Mouse (Mus musculus): ENCODE data around the gene Maml3. TPM values are rescaled to one million over a fixed set of nuclear protein-coding genes. Genes with fewer than 3 reads are reported as not detected.
A peak's percentile ranks its signal among the peaks of the same experiment; 100 is the strongest.

Maml3 gene
- polyA plus RNA-seq, 1 experiment from 2014 or later, result 0.65 TPM

GRCm38 (mm10) chr3:52018103-52018439 is 86.8 kb downstream of the Maml3 start:
- peak overlapping the region; percentile 33 for H3K4me3 ChIP-seq (ENCODE audit: low read depth, low read length)
- WGBS (ENCODE audit: insufficient replicate concordance), result 68% methylated on average over 5 of the region's 5 CpGs
- H3K4me2 ChIP-seq (ENCODE audit: low read depth, low read length), result peak overlapping the region; percentile 54
- H3K9ac ChIP-seq (replicated peaks), result no peak overlapping the region
- H3K9me3 ChIP-seq (ENCODE audit: low read length), result no peaks in the 10 kb centered on the region
- H3K27me3 ChIP-seq (ENCODE audit: insufficient read depth, low read length), result no peaks in the 10 kb centered on the region
- no peaks in the 10 kb centered on the region; the same call in 1 of the 2 replicates for H3K4me1 ChIP-seq (ENCODE audit: insufficient read depth)
- TF ChIP-seq EP300 (IDR thresholded peaks at IDR 0.05; ENCODE audit: low read depth) (no peak), CTCF (IDR thresholded peaks at IDR 0.05; ENCODE audit: low read depth) (no peak)
- no peak for ATAC-seq
- 0 out of 2 replicates have a peak, but pooled peaks cover 2% of the 10 kb centered on the region for H3K36me3 ChIP-seq (replicated peaks; ENCODE audit: insufficient read depth, low read length)
- no peak overlapping the region for H3K27ac ChIP-seq (ENCODE audit: low read depth)
- DNase-seq, result no peak

- Histone ChIP-seq H3K9ac (replicated peaks) (no peak overlapping the region), H3K36me3 (replicated peaks; ENCODE audit: insufficient read depth, low read length) (0 out of 2 replicates have a peak, but pooled peaks cover 2% of the 10 kb centered on the region), H3K27ac (ENCODE audit: low read depth) (no peak overlapping the region), H3K4me2 (ENCODE audit: low read depth, low read length) (peak overlapping the region; percentile 54), H3K27me3 (ENCODE audit: insufficient read depth, low read length) (no peaks in the 10 kb centered on the region), H3K4me3 (ENCODE audit: low read depth, low read length) (peak overlapping the region; percentile 33), H3K9me3 (ENCODE audit: low read length) (no peaks in the 10 kb centered on the region), H3K4me1 (ENCODE audit: insufficient read depth) (no peaks in the 10 kb centered on the region; the same call in 1 of the 2 replicates)
- no peak for TF ChIP-seq CTCF (IDR thresholded peaks at IDR 0.05; ENCODE audit: low read depth)
- TF ChIP-seq EP300 (IDR thresholded peaks at IDR 0.05; ENCODE audit: low read depth), result no peak
- ATAC-seq (peak; percentile 68), DNase-seq (peak; percentile 39)
- WGBS (ENCODE audit: insufficient replicate concordance), result 59% methylated on average over 17 of the region's 17 CpGs
Observed at GRCm38 (mm10) chr3:52017439-52018102, 87.3 kb downstream of the Maml3 start.

GRCm38 (mm10) chr3:52016178-52016577 is 88.7 kb downstream of the Maml3 start:
- Histone ChIP-seq H3K4me2 (ENCODE audit: low read depth, low read length) (no peak overlapping the region), H3K27ac (ENCODE audit: low read depth) (no peak overlapping the region), H3K4me1 (ENCODE audit: insufficient read depth) (no peaks in the 10 kb centered on the region; the same call in 1 of the 2 replicates), H3K9ac (replicated peaks) (no peak overlapping the region), H3K9me3 (ENCODE audit: low read length) (no peaks in the 10 kb centered on the region), H3K36me3 (replicated peaks; ENCODE audit: insufficient read depth, low read length) (no peaks in the 10 kb centered on the region), H3K27me3 (ENCODE audit: insufficient read depth, low read length) (no peaks in the 10 kb centered on the region), H3K4me3 (ENCODE audit: low read depth, low read length) (no peak overlapping the region)
- TF ChIP-seq CTCF (IDR thresholded peaks at IDR 0.05; ENCODE audit: low read depth), result no peak
- TF ChIP-seq EP300 (IDR thresholded peaks at IDR 0.05; ENCODE audit: low read depth), result no peak
- WGBS (ENCODE audit: insufficient replicate concordance), result 90% methylated on average over 3 of the region's 3 CpGs
- ATAC-seq (no peak), DNase-seq (no peak)

GRCm38 (mm10) chr3:52015556-52015955 is 89.3 kb downstream of the Maml3 start:
- 89% methylated on average over 1 of the region's 1 CpGs for WGBS (ENCODE audit: insufficient replicate concordance)
- H3K4me1 ChIP-seq (ENCODE audit: insufficient read depth), result no peaks in the 10 kb centered on the region; the same call in 1 of the 2 replicates
- no peak overlapping the region for H3K9ac ChIP-seq (replicated peaks)
- no peaks in the 10 kb centered on the region for H3K27me3 ChIP-seq (ENCODE audit: insufficient read depth, low read length)
- no peak overlapping the region for H3K4me2 ChIP-seq (ENCODE audit: low read depth, low read length)
- no peak overlapping the region for H3K27ac ChIP-seq (ENCODE audit: low read depth)
- H3K4me3 ChIP-seq (ENCODE audit: low read depth, low read length), result no peak overlapping the region
- no peaks in the 10 kb centered on the region for H3K9me3 ChIP-seq (ENCODE audit: low read length)
- no peak for TF ChIP-seq CTCF (IDR thresholded peaks at IDR 0.05; ENCODE audit: low read depth)
- TF ChIP-seq EP300 (IDR thresholded peaks at IDR 0.05; ENCODE audit: low read depth), result no peak
- no peaks in the 10 kb centered on the region for H3K36me3 ChIP-seq (replicated peaks; ENCODE audit: insufficient read depth, low read length)
- ATAC-seq (no peak), DNase-seq (no peak)

- Histone ChIP-seq H3K9me3 (ENCODE audit: low read length) (no peaks in the 10 kb centered on the region), H3K27ac (ENCODE audit: low read depth) (peak overlapping the region; percentile 18; the same call in 1 of the 2 replicates), H3K4me2 (ENCODE audit: low read depth, low read length) (no peak overlapping the region), H3K36me3 (replicated peaks; ENCODE audit: insufficient read depth, low read length) (no peaks in the 10 kb centered on the region), H3K27me3 (ENCODE audit: insufficient read depth, low read length) (no peaks in the 10 kb centered on the region), H3K4me3 (ENCODE audit: low read depth, low read length) (no peak overlapping the region), H3K9ac (replicated peaks) (no peak overlapping the region), H3K4me1 (ENCODE audit: insufficient read depth) (peaks cover 13% of the 10 kb centered on the region)
- WGBS (ENCODE audit: insufficient replicate concordance), result 60% methylated on average over 9 of the region's 9 CpGs
- ATAC-seq, result peak; percentile 71
- DNase-seq, result no peak
- no peak for TF ChIP-seq CTCF (IDR thresholded peaks at IDR 0.05; ENCODE audit: low read depth)
- no peak for TF ChIP-seq EP300 (IDR thresholded peaks at IDR 0.05; ENCODE audit: low read depth)
Observed at GRCm38 (mm10) chr3:52011032-52011710, 93.7 kb downstream of the Maml3 start.

GRCm38 (mm10) chr3:52009321-52009720 is 95.6 kb downstream of the Maml3 start:
- Histone ChIP-seq H3K4me1 (ENCODE audit: insufficient read depth) (peaks cover 13% of the 10 kb centered on the region), H3K9ac (replicated peaks) (no peak overlapping the region), H3K9me3 (ENCODE audit: low read length) (no peaks in the 10 kb centered on the region), H3K36me3 (replicated peaks; ENCODE audit: insufficient read depth, low read length) (no peaks in the 10 kb centered on the region), H3K4me3 (ENCODE audit: low read depth, low read length) (no peak overlapping the region), H3K4me2 (ENCODE audit: low read depth, low read length) (no peak overlapping the region), H3K27me3 (ENCODE audit: insufficient read depth, low read length) (no peaks in the 10 kb centered on the region), H3K27ac (ENCODE audit: low read depth) (no peak overlapping the region)
- DNase-seq, result no peak
- TF ChIP-seq CTCF (IDR thresholded peaks at IDR 0.05; ENCODE audit: low read depth), result peak; percentile 65
- no peak for TF ChIP-seq EP300 (IDR thresholded peaks at IDR 0.05; ENCODE audit: low read depth)
- peak; percentile 22; the same call in 1 of the 2 replicates for ATAC-seq
- WGBS (ENCODE audit: insufficient replicate concordance), result 30% methylated on average over 6 of the region's 6 CpGs
